Mouse (Mus musculus) forebrain, embryonic 13.5 days (tissue): ENCODE data around the gene Psmd4. TPM values are rescaled to one million over a fixed set of nuclear protein-coding genes. Genes with fewer than 3 reads are reported as not detected.
"Not testable (repeated sequence)": the region's sequence is repeated elsewhere in the genome, so short reads cannot be mapped to it uniquely, and the experiment has no call there.

Experiments used
- ATAC-seq: fragments of 200-750 bp; cut with Nextera tagmentation; 2 replicates; pipeline ENCODE4 v1.8.0; 2017
- H3K27ac ChIP-seq: fragments of 300-500 bp; sonication (generic); 2 replicates; pipeline ENCODE4 v1.5.1; 2015; ENCODE audit warnings: inconsistent platforms, mild to moderate bottlenecking, moderate library complexity
- H3K27me3 ChIP-seq: fragments of 300-500 bp; sonication (generic); 2 replicates; pipeline ENCODE4 v1.6.1; 2015; ENCODE audit warnings: mild to moderate bottlenecking, inconsistent platforms
- H3K36me3 ChIP-seq: fragments of 300-500 bp; sonication (generic); 2 replicates; pipeline ENCODE4 v1.6.1; 2015; ENCODE audit warnings: mild to moderate bottlenecking, inconsistent platforms; ENCODE audit not compliant: poor library complexity, severe bottlenecking
- H3K4me1 ChIP-seq: fragments of 300-500 bp; sonication (generic); 2 replicates; pipeline ENCODE4 v1.6.1; 2015; ENCODE audit warnings: inconsistent platforms
- H3K4me2 ChIP-seq: fragments of 300-500 bp; sonication (generic); 2 replicates; pipeline ENCODE4 v1.6.1; 2015; ENCODE audit warnings: inconsistent platforms, mild to moderate bottlenecking, moderate library complexity
- H3K4me3 ChIP-seq: fragments of 300-500 bp; sonication (generic); 2 replicates; pipeline ENCODE4 v1.5.1; 2015; ENCODE audit warnings: mild to moderate bottlenecking, inconsistent platforms
- H3K9ac ChIP-seq: fragments of 300-500 bp; sonication (generic); 2 replicates; pipeline ENCODE4 v1.6.1; 2015; ENCODE audit warnings: mild to moderate bottlenecking, inconsistent platforms
- H3K9me3 ChIP-seq: fragments of 300-500 bp; sonication (generic); replicated peaks from 2 replicates; pipeline ENCODE4 v1.6.1; 2016; ENCODE audit warnings: inconsistent platforms
- WGBS: fragments of 180-500 bp; shearing (Covaris S2); methylation state at CpG from one replicate; pipeline ENCODE4 v1.1.7; 2015; 5-methylcytosine and 5-hydroxymethylcytosine counted together
- polyA plus RNA-seq: library from polyadenylated mRNA; unstranded; fragments of >200 nt; fragmentation: Nextera tagmentation; extraction: Ambion mirVana; gene quantifications from 2 replicates; pipeline ENCODE4 v1.2.1, GENCODE M21; 2015

Psmd4 gene
- polyA plus RNA-seq, 1 experiment from 2014 or later: 299 TPM

DNA sequence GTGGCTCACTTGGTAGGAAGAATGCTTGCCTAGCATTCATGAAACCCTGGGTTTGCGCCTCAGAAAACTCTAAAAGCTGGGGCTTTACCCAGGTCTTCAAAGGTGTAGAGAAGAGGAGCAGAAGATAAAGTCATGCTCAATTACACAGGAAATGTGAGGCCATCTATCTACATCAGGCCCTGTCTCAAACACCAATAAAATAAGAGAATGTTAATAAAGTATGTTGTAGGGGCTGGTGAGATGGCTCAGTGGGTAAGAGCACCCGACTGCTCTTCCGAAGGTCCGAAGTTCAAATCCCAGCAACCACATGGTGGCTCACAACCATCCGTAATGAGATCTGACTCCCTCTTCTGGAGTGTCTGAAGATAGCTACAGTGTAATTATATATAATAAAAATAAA is 21.5 kb downstream of the Psmd4 start:
- not testable (repeated sequence) for H3K9me3 ChIP-seq, H3K27me3 ChIP-seq, H3K36me3 ChIP-seq, H3K4me2 ChIP-seq, H3K9ac ChIP-seq, H3K4me3 ChIP-seq, H3K27ac ChIP-seq, ATAC-seq
- 93% methylated on average over 5 of the region's 5 CpGs for WGBS
- peaks cover 18% of the 10 kb centered on the region for H3K4me1 ChIP-seq

DNA sequence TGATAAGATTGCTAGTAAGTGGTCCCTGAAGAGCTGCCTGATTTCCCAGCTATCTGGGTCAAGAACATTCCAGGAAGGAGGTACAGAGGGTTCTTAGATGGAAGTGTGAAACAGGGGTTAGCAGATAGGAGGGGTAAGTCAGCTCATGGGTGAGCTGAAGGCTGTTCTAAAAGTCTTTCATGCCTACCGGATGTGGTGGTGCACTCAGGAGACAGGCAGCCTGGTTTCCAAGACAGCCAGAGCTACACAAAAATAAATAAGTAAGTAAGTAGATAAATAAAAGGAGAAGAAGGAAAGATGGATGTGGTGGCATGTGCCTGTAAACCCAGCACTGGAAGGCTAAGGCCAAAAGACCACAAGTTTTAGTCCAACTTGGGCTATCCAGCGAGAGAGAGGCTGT is 23.7 kb downstream of the Psmd4 start:
- Histone ChIP-seq H3K9ac (no peak overlapping the region), H3K4me3 (no peak overlapping the region), H3K9me3 (no peaks in the 10 kb centered on the region), H3K27ac (no peak overlapping the region), H3K27me3 (no peaks in the 10 kb centered on the region), H3K4me2 (no peak overlapping the region), H3K36me3 (no peaks in the 10 kb centered on the region), H3K4me1 (peaks cover 16% of the 10 kb centered on the region)
- no peak for ATAC-seq
- WGBS: 87% methylated on average over 2 of the region's 2 CpGs

DNA sequence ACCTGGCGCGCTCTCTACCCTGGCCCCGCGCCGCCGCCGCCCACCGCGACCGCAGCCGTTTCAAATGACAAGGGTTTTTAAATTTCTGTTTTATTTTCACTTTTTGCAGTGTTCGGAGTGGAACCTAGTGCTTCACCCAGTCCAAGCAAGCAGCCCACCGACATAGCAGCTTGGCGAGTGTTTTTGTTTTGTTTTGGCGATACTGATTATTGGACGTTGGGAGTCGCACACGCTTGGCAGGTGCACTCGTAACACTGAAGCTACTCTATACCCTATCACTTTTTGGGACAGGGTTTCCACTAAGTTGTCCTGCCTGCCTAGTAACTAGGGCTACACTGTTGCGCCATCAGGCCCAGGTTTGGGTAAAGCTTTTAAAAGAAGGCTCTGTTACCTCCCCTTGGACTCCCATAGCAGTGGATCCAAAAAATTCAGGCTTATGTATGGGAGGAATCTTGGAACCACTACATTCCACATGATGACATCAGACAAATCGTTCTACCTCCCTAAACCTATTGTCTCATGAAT is 25.8 kb downstream of the Psmd4 start:
- peak overlapping the region; percentile 83 for H3K4me2 ChIP-seq
- H3K9me3 ChIP-seq: no peaks in the 10 kb centered on the region
- peak overlapping the region; percentile 82 for H3K4me3 ChIP-seq
- H3K36me3 ChIP-seq: peaks cover 9% of the 10 kb centered on the region
- WGBS: 4% methylated on average over 21 of the region's 21 CpGs
- no peaks in the 10 kb centered on the region for H3K27me3 ChIP-seq
- H3K4me1 ChIP-seq: peaks cover 27% of the 10 kb centered on the region
- peak overlapping the region; percentile 94 for H3K27ac ChIP-seq
- no peak for ATAC-seq
- peak overlapping the region; percentile 71 for H3K9ac ChIP-seq

DNA sequence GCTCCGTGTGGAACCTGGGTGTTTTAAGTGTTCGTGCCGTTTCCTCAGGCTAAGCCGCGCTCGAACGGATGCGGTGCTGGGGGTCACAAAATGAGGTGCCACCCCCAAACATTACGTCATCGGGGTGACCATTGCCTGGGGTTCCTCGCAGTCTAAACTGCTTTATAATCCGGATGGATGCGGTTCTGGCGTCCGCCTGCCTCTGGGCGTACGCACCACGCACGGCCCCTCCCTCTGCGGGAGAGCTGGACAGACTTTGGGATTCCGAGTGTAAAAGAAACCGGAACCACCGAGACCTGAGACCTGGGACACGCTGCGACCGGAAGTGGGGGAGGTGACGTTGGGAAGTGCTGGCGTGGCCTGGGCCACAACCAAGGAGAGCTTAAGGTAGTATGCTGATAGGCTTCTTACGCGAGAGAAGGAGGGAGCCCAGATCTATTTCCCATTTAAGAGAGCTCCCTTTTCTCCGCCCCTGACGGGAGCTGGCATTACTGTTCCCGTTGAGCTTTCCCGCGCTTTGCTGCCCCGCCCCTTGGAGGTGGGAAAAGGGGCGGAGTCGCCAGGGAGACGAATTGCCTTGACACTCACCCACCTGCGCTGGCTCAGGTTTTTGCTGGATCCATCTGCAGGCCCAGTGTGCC is 26.4 kb downstream of the Psmd4 start:
- Histone ChIP-seq H3K4me3 (peak overlapping the region; percentile 82), H3K9me3 (no peaks in the 10 kb centered on the region), H3K36me3 (peaks cover 15% of the 10 kb centered on the region), H3K27ac (peak overlapping the region; percentile 94), H3K9ac (peak overlapping the region; percentile 71), H3K4me1 (peaks cover 27% of the 10 kb centered on the region), H3K4me2 (peak overlapping the region; percentile 83), H3K27me3 (no peaks in the 10 kb centered on the region)
- peak; percentile 68 for ATAC-seq
- WGBS: 0% methylated on average over 40 of the region's 40 CpGs

DNA sequence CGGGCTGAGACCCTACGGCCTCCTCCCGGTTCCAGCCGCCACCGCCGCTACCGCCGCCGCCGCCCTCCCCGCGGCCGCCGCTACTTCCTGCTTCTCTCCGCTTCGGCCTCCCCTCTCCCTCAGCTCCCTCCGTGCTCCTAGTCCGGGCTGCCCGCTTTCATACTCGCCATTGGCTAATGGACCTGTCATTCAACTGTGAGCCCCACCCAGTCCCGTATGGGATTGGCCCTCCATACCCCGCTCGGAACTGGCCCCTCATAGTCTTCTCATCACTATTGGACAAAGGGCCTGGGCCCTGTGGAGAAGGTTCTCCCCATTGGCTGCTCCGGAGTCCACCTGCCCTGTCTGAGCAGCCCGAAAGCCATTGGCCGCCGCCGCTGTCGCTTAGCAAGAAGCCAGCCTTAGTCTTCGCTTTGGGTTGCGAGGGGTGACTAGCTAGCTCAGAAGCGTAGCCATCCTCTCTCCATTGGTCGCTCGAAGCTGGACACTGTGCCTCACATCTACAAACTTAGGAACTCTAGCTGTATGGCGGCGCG is 27.0 kb downstream of the Psmd4 start, which contains the start of gene Zfp687:
Zfp687 (minus strand) TSS at position 112 of the 536 bp plus-strand sequence.
- WGBS: under 1% methylated on average over 35 of the region's 37 CpGs
- H3K4me3 ChIP-seq: peak within 1 kb of the TSS; percentile 82
- peak within 1 kb of the TSS; percentile 96 for H3K4me2 ChIP-seq
- ATAC-seq: peak; percentile 99
- no peaks in the 10 kb centered on the region for H3K27me3 ChIP-seq
- peaks cover 27% of the 10 kb centered on the region for H3K4me1 ChIP-seq
- peaks cover 21% of the 10 kb centered on the region for H3K36me3 ChIP-seq
- H3K9me3 ChIP-seq: no peaks in the 10 kb centered on the region
- peak within 1 kb of the TSS; percentile 94 for H3K27ac ChIP-seq
- peak within 1 kb of the TSS; percentile 86 for H3K9ac ChIP-seq

DNA sequence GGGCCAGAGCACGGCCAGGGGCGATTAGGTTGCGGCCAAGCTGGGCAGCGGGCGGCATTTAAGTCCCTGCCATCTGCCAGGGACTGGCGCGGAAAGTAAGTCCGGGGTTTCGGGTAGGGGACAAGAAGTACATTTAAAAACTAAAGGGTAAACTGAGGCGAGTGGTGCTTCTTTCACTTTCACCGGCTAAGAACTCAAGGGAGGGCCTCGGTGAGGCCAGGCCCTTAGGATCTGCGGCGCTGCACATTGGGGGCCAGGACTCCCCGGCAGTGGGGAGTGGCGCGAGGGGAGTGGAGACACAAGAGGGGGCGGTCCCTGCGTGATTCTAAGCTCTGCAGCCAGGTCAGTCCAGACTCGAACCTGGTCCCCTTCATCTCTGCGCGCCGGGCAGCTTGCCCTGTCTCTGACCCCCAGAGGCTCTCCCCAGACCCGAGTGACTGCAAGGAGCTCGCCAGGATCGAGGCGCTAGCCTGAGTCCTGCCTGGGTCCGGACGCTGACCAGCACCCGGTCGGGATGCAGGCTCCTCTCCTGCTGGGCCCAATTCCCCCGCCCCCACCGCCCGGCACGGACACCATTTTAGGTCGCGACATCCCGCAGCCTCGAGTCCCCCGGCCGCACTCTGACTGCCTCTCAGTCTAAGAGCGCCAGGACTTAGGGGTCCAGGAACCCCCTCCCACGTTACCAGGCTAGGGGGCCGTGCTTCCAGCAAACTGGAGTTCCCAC is 27.8 kb downstream of the Psmd4 start:
- peak; percentile 1 for ATAC-seq
- Histone ChIP-seq H3K36me3 (peaks cover 29% of the 10 kb centered on the region), H3K4me2 (peak overlapping the region; percentile 96), H3K4me1 (peaks cover 27% of the 10 kb centered on the region), H3K9ac (peak overlapping the region; percentile 86), H3K4me3 (peak overlapping the region; percentile 82), H3K27ac (peak overlapping the region; percentile 76), H3K27me3 (no peaks in the 10 kb centered on the region), H3K9me3 (no peaks in the 10 kb centered on the region)
- WGBS: under 1% methylated on average over 31 of the region's 44 CpGs

DNA sequence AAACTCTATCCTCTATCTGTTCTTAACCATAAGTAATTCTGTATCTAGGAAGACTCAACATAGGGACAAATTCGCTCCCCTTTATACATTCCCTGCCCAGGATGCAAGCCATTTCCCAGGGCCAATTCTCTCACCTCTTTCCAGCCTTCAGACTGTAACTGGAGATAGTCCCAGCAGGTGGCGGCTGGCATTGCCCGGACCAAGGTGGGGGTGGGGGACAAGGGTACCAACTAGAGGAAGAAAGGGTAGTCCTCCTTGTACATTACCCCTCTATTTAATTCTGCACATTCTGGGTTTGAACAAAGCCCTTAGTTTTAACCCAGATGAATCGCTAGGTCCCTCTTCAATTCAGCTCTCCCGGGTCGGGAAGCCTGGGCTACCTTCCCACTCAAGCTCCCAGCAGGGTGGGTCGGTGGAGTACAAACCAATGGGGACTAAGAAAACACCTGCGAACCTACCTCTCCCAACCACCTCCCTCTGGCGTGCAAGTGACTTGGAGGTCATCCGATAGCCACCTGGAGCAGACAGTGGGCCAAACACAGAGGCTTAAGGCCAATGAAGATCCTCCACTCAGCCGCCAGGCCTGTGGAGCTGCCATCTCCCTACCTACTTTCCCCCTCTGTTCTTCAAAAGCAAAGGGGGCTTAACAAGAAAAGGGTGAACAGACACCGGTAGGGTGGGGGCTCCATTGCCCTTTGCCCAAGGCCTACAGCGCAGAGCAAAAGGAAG is 28.6 kb downstream of the Psmd4 start:
- H3K9ac ChIP-seq: peak overlapping the region; percentile 86
- H3K27ac ChIP-seq: no peak overlapping the region; the same call in 1 of the 2 replicates
- no peaks in the 10 kb centered on the region for H3K9me3 ChIP-seq
- no peak for ATAC-seq
- no peaks in the 10 kb centered on the region for H3K27me3 ChIP-seq
- H3K4me1 ChIP-seq: peaks cover 27% of the 10 kb centered on the region
- H3K36me3 ChIP-seq: peaks cover 36% of the 10 kb centered on the region
- H3K4me3 ChIP-seq: peak overlapping the region; percentile 82
- peak overlapping the region; percentile 96 for H3K4me2 ChIP-seq
- 9% methylated on average over 13 of the region's 13 CpGs for WGBS

DNA sequence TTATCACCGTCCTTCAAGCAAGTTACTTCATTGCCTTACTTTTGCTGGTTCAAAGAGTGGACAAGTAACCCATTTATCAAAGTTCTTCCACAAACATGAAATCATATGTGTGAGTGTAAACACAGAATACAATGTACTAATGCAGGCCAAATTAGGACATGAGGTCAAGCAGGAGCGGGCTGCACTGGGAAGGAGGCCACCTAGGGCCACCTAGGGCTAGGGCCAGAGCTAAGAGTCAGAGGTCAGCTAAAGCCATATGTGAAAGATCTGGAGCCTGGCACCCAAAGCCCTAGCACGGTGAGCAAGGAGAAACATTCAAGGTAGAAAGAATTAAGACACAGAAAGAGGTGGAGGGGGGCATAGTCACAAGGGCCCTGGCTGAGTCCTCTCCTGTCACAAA is 29.4 kb downstream of the Psmd4 start:
- Histone ChIP-seq H3K27ac (no peak overlapping the region), H3K4me3 (peak overlapping the region; percentile 82), H3K9ac (peak overlapping the region; percentile 86; the same call in 1 of the 2 replicates), H3K36me3 (peaks cover 45% of the 10 kb centered on the region), H3K4me1 (peaks cover 27% of the 10 kb centered on the region), H3K9me3 (no peaks in the 10 kb centered on the region), H3K4me2 (peak overlapping the region; percentile 96), H3K27me3 (no peaks in the 10 kb centered on the region)
- ATAC-seq: no peak
- WGBS: 89% methylated on average over 3 of the region's 3 CpGs

DNA sequence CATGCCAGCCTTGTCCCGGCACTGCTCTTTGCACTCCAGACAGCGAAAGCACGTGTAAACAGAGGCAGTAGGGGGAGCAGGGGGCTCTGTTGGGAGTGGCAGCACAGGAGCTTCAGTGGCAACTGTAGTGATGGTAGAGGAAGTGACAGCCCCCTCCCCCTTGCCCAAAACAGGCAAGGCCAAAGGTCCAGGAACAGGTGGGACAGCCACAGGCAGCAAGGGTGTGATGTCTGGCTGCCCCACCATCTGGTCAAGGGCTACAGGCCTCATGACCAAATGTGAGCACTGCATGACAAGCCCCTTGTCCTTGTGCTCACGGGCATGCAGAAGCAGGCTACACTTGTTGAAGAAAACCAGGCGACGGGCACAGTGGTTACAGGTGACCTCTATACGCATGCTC is 32.0 kb downstream of the Psmd4 start:
- Histone ChIP-seq H3K9ac (no peak overlapping the region), H3K4me3 (no peak overlapping the region), H3K36me3 (peaks cover 70% of the 10 kb centered on the region), H3K4me1 (peaks cover 32% of the 10 kb centered on the region), H3K4me2 (no peak overlapping the region), H3K27me3 (no peaks in the 10 kb centered on the region), H3K9me3 (no peaks in the 10 kb centered on the region), H3K27ac (no peak overlapping the region)
- no peak for ATAC-seq
- WGBS: 88% methylated on average over 7 of the region's 7 CpGs

DNA sequence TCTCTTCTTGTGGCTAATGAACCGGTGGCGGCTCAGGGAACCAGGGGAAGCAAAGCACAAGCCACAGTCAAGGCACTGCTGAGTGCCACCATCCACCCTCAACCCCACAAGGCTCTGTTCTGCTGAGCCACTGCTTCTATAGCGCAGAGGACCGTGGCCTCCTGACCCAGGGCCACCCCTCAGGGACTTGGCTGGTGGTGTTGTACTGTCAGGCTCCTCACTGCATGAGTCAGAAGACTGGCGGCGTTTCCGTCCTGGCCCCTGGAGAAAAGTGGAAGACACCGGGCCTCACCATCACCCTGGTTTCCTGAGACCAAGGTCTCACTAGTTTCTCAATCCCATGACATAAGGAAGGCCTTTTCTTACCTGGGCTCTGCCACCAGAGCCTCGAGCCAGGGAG is 34.7 kb downstream of the Psmd4 start:
- no peak overlapping the region for H3K4me2 ChIP-seq
- H3K36me3 ChIP-seq: peaks cover 94% of the 10 kb centered on the region
- H3K9me3 ChIP-seq: no peaks in the 10 kb centered on the region
- ATAC-seq: 0 out of 2 replicates have a peak, but pooled peaks have one; percentile 6
- 88% methylated on average over 9 of the region's 9 CpGs for WGBS
- H3K4me1 ChIP-seq: peaks cover 15% of the 10 kb centered on the region; the same call in 1 of the 2 replicates
- H3K27me3 ChIP-seq: no peaks in the 10 kb centered on the region
- H3K4me3 ChIP-seq: no peak overlapping the region
- H3K9ac ChIP-seq: no peak overlapping the region
- 0 out of 2 replicates have a peak overlapping the region, but pooled peaks have one; percentile 53 for H3K27ac ChIP-seq

DNA sequence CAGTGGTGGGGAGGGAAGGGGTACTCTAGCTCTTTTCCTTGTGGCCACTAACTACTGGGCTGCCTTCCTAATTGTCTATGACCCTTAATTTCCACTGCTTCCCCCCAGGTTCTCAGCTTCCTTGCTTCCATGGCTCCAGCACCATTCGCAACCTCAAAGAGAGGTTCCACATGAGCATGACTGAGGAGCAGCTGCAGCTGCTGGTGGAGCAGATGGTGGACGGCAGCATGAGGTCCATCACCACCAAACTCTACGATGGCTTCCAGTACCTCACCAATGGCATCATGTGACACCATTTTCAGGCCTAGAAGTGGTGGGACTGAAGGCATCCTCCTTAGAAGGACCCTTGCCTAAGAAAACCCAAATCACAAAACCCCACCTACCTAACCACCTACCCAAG is 36.8 kb downstream of the Psmd4 start:
- 97% methylated on average over 3 of the region's 3 CpGs for WGBS
- H3K9ac ChIP-seq: no peak overlapping the region
- peaks cover 95% of the 10 kb centered on the region for H3K36me3 ChIP-seq
- H3K9me3 ChIP-seq: no peaks in the 10 kb centered on the region
- no peaks in the 10 kb centered on the region for H3K27me3 ChIP-seq
- no peak overlapping the region for H3K27ac ChIP-seq
- ATAC-seq: no peak
- H3K4me2 ChIP-seq: no peak overlapping the region
- no peak overlapping the region for H3K4me3 ChIP-seq
- H3K4me1 ChIP-seq: peaks cover 19% of the 10 kb centered on the region; the same call in 1 of the 2 replicates
